Mouse (Mus musculus) erythroblast, embryonic 14.5 days (primary cell): Measurements from ENCODE around the gene Bcan.

Experiments
- GATA1 ChIP-seq: IDR thresholded peaks from 2 replicates; pipeline ENCODE4 v1.6.1; 2012; ENCODE audit warnings: low read length, inconsistent platforms, mixed read lengths
- TAL1 ChIP-seq: IDR thresholded peaks from 3 replicates; pipeline ENCODE4 v1.6.1; 2012; ENCODE audit warnings: low read length, inconsistent platforms, mixed read lengths

GRCm38 (mm10) chr3:87980728-87981127 is 19.3 kb downstream of the Bcan start:
- TF ChIP-seq GATA1 (no peak), TAL1 (no peak)
